Mouse (Mus musculus): ENCODE data around the gene Tmem262. TPM values are rescaled to one million over a fixed set of nuclear protein-coding genes. Genes with fewer than 3 reads are reported as not detected.

Gene Tmem262
- polyA plus RNA-seq, 1 experiment from 2014 or later = not detected

DNA sequence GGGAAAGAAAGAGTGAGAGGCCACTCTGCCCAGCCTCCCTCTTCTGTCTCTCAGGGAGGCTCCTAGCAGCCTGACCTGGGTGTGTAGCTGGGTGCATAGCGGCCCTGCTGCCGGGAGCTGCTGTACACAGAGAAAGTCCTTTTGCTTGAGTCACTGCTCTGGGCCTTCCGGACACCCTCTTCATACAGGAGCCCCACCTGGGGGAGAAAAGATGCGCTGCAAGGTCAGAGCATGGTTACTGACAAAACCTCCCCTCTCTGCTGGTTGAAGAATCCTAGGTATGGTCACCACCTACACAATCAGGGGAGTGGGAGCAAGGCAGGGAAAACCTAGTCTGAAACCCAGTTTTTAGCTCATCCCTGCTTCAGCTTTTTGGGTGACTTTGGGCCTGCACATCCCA is 10.9 kb upstream of the Tmem262 start:
- Histone ChIP-seq H3K79me2 (ENCODE audit: inconsistent target) (peaks cover 18% of the 10 kb centered on the region), H3K36me3 (ENCODE audit: inconsistent target) (peaks cover 18% of the 10 kb centered on the region; the same call in 1 of the 2 replicates), H3K4me3 (ENCODE audit: inconsistent target) (no peak overlapping the region), H3K27ac (no peak overlapping the region)
- 90% methylated on average over 4 of the region's 4 CpGs for WGBS (ENCODE audit: missing documents)

DNA sequence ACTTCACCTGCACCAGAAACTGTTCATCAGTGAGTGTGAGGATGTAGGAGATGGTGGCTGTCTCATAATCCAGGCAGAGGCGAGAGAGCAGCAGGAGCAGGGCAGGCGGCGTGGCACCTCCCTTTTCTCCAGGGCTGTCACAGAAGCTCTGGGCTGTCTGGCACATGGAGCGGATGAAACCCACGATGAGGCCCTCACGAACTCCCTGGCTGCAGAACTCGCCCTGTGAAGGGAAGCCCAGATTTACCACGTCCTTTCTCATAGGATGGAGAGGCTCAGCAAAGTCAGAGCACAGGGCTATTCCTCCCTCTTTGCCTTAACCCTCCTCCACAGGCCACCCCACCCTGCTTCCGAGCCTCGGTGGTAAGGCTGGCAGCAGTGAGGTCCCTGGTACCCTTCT is 10.0 kb upstream of the Tmem262 start:
- Histone ChIP-seq H3K4me3 (ENCODE audit: inconsistent target) (no peak overlapping the region), H3K36me3 (ENCODE audit: inconsistent target) (peaks cover 18% of the 10 kb centered on the region; the same call in 1 of the 2 replicates), H3K79me2 (ENCODE audit: inconsistent target) (peaks cover 22% of the 10 kb centered on the region), H3K27ac (no peak overlapping the region)
- WGBS (ENCODE audit: missing documents) = 89% methylated on average over 8 of the region's 10 CpGs

DNA sequence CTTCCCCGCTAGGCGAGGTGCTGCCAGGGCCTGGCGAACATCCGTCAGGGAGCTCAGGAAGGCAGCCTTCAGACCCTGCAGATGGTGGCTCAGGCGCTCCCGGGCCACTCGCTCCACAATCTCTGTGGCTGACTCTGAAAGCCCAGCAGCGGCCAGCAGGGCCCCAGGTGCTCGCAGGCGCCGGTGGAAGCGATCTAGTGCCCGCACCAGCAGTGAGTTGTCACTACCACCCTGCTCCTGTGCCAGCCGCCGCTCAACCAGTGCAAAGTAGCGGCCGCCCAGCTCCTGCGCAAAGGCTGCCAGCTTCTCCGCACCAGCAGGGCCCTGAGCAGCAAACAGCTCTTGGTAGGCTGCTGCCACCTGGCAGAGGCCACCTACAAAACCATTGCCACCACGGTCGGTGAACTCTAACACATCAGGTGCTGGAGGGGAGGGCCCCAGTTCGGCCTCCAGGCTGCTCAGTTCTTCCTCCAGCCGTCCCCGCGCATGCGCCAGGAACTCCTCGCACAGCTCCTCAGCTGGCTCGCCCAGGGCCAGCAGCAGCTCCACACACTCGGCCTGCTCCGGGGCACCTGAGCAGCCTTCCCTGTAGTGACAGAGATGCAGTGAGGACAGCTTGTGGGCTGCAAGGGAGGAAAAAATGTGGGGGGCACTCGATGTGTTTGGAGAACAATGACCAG is 9.1 kb upstream of the Tmem262 start:
- H3K79me2 ChIP-seq (ENCODE audit: inconsistent target) = peaks cover 30% of the 10 kb centered on the region
- WGBS (ENCODE audit: missing documents) = 93% methylated on average over 31 of the region's 31 CpGs
- H3K27ac ChIP-seq = no peak overlapping the region
- H3K36me3 ChIP-seq (ENCODE audit: inconsistent target) = peaks cover 18% of the 10 kb centered on the region; the same call in 1 of the 2 replicates
- H3K4me3 ChIP-seq (ENCODE audit: inconsistent target) = no peak overlapping the region

DNA sequence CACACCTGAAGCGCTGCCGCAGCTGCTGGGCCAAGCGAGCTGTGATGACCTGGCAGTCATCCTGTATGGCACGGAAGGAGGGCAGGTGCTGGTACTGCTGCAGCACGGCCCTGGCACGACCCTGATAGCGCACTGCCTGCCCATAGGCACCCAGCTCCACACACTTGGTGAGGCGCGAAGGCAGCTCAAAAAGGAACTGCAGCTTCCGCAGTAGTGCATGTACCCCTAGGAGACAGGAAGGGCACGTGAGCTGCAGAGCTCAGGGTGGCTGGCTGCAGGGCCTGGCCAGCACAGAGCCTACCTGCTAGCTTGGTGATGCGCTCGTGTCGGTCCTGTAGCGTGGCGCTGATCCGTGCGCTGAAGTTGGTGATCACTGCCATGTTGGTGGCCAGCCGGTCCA is 8.6 kb upstream of the Tmem262 start:
- Histone ChIP-seq H3K79me2 (ENCODE audit: inconsistent target) (peaks cover 36% of the 10 kb centered on the region), H3K27ac (no peak overlapping the region), H3K4me3 (ENCODE audit: inconsistent target) (no peak overlapping the region), H3K36me3 (ENCODE audit: inconsistent target) (peaks cover 18% of the 10 kb centered on the region; the same call in 1 of the 2 replicates)
- WGBS (ENCODE audit: missing documents) = 60% methylated on average over 11 of the region's 19 CpGs

DNA sequence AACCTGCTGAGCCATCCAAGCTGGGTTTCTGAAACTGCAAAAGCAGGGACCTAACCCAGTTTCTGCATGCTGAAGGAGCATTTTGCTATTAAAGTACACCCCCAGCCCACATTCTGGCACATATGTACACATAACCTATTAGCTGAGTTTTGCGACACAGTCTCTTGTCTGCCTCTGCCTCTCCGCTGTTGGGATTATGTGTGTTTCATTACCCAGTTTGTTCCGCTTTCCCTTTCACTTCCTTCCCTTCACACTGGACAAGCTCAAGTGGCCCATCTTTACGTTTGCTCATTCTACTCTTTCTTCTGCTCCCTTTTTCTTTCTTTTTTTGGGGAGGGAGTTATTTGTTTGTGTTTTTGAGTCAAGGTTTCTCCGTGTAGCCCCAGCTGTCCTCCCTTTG is 5.9 kb upstream of the Tmem262 start:
- WGBS (ENCODE audit: missing documents) = 32% methylated on average over 5 of the region's 5 CpGs
- Histone ChIP-seq H3K4me3 (ENCODE audit: inconsistent target) (peak overlapping the region; percentile 7; the same call in 1 of the 2 replicates), H3K27ac (peak overlapping the region; percentile 72), H3K79me2 (ENCODE audit: inconsistent target) (peaks cover 42% of the 10 kb centered on the region), H3K36me3 (ENCODE audit: inconsistent target) (peaks cover 14% of the 10 kb centered on the region; the same call in 1 of the 2 replicates)

DNA sequence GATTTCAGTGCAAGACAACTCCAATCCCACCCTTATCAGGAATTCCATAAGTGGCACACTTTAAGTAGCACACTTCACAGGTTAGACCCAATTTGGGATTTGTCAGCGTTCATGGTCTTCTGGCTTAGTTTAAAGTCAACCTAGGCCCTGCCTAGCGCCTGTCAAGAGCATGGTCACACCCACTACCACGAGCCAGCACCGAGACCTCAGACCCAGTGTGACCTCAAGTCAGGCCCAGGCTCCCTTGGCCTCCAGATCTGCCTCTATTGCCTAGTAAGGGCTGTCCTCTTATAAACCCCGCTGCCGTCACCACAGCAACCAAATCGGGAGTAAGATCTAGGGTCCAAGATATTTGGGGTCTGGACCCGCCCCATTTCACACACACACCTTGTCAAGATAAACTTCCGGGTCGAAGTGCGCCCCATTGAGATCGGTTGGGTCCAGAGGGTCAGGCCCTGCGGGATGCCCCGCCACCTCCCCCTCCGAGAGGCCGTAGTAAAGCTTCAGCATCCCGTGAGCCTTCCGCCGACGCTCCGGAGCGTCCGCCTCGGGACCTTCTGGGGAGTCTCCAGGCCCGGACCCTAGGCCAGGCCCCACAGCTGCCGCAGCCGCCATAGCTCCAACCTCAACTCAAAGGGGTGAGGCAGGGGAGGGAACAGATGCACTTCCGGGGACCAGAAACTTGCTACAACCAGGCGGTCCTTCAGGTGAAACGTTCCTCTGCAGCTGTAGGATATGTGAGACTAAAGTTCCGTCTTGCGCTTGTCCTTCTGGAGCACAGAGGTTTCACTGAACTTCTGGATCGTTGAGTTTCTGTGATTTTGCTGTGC is 3.1 kb upstream of the Tmem262 start, which contains the start of gene Vps51:
Vps51 (minus strand) TSS at position 668 of the 830 bp plus-strand sequence.
- WGBS (ENCODE audit: missing documents) = 2% methylated on average over 31 of the region's 33 CpGs
- peak within 1 kb of the TSS; percentile 89 for H3K4me3 ChIP-seq (ENCODE audit: inconsistent target)
- peak within 1 kb of the TSS; percentile 54 for H3K27ac ChIP-seq
- peaks cover 15% of the 10 kb centered on the region for H3K36me3 ChIP-seq (ENCODE audit: inconsistent target)
- H3K79me2 ChIP-seq (ENCODE audit: inconsistent target) = peaks cover 42% of the 10 kb centered on the region

DNA sequence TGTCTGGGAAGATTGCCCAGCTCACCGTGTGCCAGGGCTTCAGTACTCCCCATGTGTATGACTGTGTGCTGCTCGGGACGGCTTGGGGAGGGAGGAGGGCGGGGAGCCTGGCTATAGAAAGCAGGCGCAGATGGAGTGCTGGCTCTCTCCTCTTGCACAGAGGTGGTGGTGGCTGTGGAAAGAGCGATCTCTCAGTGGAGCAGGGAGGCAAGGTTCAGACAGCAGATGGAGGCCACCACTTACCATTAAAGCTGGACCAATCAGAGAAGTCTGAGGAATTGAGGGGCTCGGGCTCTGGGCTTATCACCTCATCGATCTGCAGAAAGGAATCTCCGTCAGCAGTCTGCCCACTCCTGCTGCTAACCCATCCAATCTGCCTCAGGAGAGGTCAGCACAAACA is 2.3 kb downstream of the Tmem262 start, which contains the start of gene Gm28374:
Gm28374 (minus strand) TSS at position 101 of the 400 bp plus-strand sequence.
- Histone ChIP-seq H3K27ac (no peak within 1 kb of the TSS), H3K36me3 (ENCODE audit: inconsistent target) (peaks cover 26% of the 10 kb centered on the region), H3K79me2 (ENCODE audit: inconsistent target) (peaks cover 49% of the 10 kb centered on the region), H3K4me3 (ENCODE audit: inconsistent target) (no peak within 1 kb of the TSS)
- WGBS (ENCODE audit: missing documents) = 89% methylated on average over 9 of the region's 9 CpGs

DNA sequence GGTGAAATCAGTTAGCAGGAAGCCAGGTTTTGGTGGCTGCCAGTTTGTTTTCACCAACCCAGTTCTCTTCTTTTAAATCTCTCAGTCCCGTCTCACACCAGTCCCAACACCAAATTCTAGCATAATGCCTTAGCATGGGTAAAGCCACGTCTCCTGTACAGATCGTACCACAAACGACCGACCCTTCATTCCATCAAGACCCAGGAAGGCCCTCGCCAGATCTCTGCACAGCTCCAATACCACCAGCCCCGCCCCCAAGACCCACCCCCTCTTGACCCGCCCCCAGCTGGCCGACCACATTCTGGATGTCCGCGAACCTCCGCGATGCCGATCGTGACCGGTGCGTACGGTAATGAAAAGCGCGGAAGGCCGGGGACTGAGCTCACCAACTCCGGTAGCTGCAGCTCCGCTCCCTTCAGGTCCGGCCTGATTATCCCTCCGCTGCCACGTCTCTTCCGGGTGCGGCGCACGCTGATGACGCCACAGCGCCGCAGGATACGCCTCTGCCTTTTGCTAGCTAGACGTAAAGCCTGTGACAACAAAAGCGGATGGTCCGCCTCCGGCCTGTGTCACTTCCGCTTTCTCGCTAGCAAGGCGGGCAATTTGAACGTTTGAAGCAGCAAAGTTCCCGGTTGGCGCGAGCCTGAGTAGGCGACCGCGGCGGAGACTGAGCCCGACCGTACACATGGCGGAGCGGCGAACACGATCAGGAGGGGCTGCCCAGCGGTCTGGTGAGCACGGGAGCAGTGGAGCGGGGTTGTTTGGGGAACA is 4.8 kb downstream of the Tmem262 start, which contains the start of the genes Zfpl1 and Cdca5:
Zfpl1 (minus strand) TSS at position 479 of the 771 bp plus-strand sequence.
Cdca5 (plus strand) TSS at position 506 of the 771 bp plus-strand sequence.
- peak within 1 kb of the TSS; percentile 64 for H3K27ac ChIP-seq
- H3K36me3 ChIP-seq (ENCODE audit: inconsistent target) = peaks cover 26% of the 10 kb centered on the region
- under 1% methylated on average over 52 of the region's 58 CpGs for WGBS (ENCODE audit: missing documents)

DNA sequence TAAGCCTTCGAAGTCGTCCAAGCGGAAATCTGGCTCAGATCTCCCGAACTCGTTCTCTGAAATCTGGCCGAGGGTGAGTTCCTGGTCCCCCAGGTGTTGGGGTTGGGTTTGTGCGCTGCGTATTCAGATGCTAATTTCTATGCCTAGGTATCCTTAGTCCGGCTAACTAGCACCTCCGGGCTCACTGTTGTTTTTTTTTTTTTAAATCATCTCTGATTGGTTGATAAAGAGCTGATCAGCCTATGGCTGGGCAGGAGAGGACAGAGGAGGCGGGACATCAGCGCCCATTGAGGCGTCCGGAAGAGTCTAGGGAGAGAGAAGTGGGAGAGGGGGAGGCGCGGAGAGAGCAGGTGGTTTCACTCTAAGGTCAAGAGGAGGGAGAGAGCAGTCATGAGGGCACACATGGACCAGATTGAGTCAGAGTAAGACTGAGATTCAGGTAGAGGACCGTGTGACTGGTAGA is 5.6 kb downstream of the Tmem262 start:
- H3K4me3 ChIP-seq (ENCODE audit: inconsistent target) = peak overlapping the region; percentile 96
- peak overlapping the region; percentile 64 for H3K27ac ChIP-seq
- H3K79me2 ChIP-seq (ENCODE audit: inconsistent target) = peaks cover 81% of the 10 kb centered on the region
- 2% methylated on average over 17 of the region's 17 CpGs for WGBS (ENCODE audit: missing documents)
- peaks cover 20% of the 10 kb centered on the region for H3K36me3 ChIP-seq (ENCODE audit: inconsistent target)

More for the DNA sequence above, 4.8 kb downstream of the Tmem262 start, which contains the start of the genes Zfpl1 and Cdca5:
- Histone ChIP-seq H3K79me2 (ENCODE audit: inconsistent target) (peaks cover 73% of the 10 kb centered on the region), H3K4me3 (ENCODE audit: inconsistent target) (peak within 1 kb of the TSS; percentile 96)

DNA sequence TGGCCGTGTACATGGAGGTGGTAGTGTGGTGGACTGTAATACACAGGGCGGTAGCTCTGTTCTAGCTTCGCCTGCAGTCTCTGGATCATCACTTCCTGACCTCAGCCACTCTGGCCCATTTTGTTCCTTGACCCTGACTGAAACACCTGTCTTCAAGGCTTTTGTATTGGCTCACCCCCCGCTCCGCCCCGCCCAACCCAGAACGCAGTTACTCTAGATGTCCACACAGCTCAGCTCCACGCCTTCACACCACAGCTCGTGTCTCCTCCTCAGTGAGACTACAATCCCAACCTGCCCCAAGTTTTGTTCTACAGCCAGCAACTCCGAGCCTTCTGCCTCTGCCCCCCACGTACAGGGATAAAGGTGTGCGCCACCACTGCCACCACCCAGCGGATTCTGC is 9.0 kb downstream of the Tmem262 start:
- Histone ChIP-seq H3K36me3 (ENCODE audit: inconsistent target) (no peaks in the 10 kb centered on the region), H3K27ac (no peak overlapping the region), H3K79me2 (ENCODE audit: inconsistent target) (peaks cover 81% of the 10 kb centered on the region), H3K4me3 (ENCODE audit: inconsistent target) (no peak overlapping the region)
- 96% methylated on average over 13 of the region's 13 CpGs for WGBS (ENCODE audit: missing documents)

DNA sequence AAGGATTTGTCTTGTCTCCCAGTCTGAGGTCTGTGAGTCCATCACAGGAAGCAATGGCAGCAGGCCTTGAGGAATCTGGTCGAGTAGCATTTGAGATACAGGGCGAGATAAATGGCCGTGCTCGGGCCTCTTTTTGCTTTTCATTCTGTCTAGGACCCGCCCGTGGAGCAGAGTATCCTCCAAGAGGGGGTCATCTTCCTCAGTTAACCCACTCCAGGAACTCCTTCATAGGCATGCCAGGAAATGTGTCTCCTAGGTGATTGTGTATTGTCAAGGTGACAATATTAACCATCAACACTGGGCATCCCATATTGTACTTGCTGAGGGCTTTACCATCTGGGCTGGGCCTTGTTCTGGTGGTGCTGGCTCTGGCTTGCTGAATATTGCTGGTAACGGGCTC is 14.3 kb downstream of the Tmem262 start, which contains the start of gene AC131692.1:
AC131692.1 (plus strand) TSS at position 301 of the 400 bp plus-strand sequence.
- H3K4me3 ChIP-seq (ENCODE audit: inconsistent target) = no peak within 1 kb of the TSS
- 93% methylated on average over 7 of the region's 7 CpGs for WGBS (ENCODE audit: missing documents)
- no peak within 1 kb of the TSS for H3K27ac ChIP-seq
- peaks cover 33% of the 10 kb centered on the region; the same call in 1 of the 2 replicates for H3K79me2 ChIP-seq (ENCODE audit: inconsistent target)
- no peaks in the 10 kb centered on the region for H3K36me3 ChIP-seq (ENCODE audit: inconsistent target)

DNA sequence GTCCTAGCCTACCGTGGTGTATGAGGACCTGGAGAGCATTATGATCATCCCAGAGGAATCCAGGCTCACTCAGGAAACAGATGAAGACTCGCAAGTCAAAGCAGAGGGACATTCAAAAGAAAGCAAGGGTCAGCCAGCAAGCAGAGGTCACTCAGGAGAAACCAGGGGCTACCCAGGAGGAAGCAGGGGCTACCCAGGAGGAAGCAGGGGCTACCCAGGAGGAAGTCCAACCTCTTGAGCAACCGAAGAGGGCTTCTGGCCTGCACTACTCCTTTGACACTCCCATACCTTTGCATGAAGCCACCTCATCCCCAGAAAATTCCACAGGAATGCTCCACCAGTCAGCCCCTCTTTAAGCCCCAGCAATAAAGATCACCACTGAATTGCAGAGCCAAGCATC is 18.0 kb downstream of the Tmem262 start:
- Histone ChIP-seq H3K36me3 (ENCODE audit: inconsistent target) (no peaks in the 10 kb centered on the region), H3K79me2 (ENCODE audit: inconsistent target) (no peaks in the 10 kb centered on the region), H3K4me3 (ENCODE audit: inconsistent target) (no peak overlapping the region), H3K27ac (no peak overlapping the region)
- 54% methylated on average over 3 of the region's 3 CpGs for WGBS (ENCODE audit: missing documents)

DNA sequence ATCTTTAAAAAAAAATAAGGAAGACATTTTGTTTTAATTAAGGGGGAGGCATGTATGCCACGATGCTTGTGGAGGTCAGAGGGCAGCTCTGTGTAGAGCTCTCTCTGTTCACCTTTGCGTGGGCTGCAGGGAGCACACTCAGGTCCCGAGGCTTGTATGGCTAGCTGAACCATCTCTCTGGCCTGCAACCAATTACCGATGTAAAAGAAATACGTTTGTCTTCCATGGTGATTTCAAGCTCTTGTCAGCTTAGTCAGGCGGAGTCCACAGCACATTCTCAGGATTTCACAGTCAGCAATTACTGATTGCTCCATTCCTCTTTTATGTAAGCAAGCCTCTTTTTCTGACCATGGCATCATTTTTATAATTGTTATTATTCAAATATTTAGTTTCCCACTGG is 21.4 kb downstream of the Tmem262 start:
- H3K79me2 ChIP-seq (ENCODE audit: inconsistent target) = no peaks in the 10 kb centered on the region
- no peak overlapping the region for H3K4me3 ChIP-seq (ENCODE audit: inconsistent target)
- no peak overlapping the region for H3K27ac ChIP-seq
- WGBS (ENCODE audit: missing documents) = 95% methylated on average over 6 of the region's 6 CpGs
- no peaks in the 10 kb centered on the region for H3K36me3 ChIP-seq (ENCODE audit: inconsistent target)
